Mouse (Mus musculus): ENCODE data around the gene Shc1. TPM values are rescaled to one million over a fixed set of nuclear protein-coding genes. Genes with fewer than 3 reads are reported as not detected.

Gene Shc1
- polyA plus RNA-seq, 1 experiment from 2014 or later, result 87.3 TPM

GRCm38 (mm10) chr3:89436176-89437113 lies 18.2 kb downstream of the Shc1 start, which contains the start of gene Pbxip1:
TSS of gene Pbxip1 (plus strand) at chr3:89436706.
- ATAC-seq, result peak; percentile 86
- H3K9me3 ChIP-seq, result no peaks in the 10 kb centered on the region
- peaks cover 17% of the 10 kb centered on the region for H3K36me3 ChIP-seq
- H3K27me3 ChIP-seq (replicated peaks), result no peaks in the 10 kb centered on the region
- 5% methylated on average over 16 of the region's 16 CpGs for WGBS
- peak within 1 kb of the TSS; percentile 65 for H3K27ac ChIP-seq
- peak within 1 kb of the TSS; percentile 53 for H3K4me3 ChIP-seq (replicated peaks)
- peak within 1 kb of the TSS; percentile 55 for H3K9ac ChIP-seq
- peaks cover 13% of the 10 kb centered on the region for H3K4me1 ChIP-seq (replicated peaks)
- peak within 1 kb of the TSS; percentile 64 for H3K4me2 ChIP-seq (replicated peaks)

GRCm38 (mm10) chr3:89437269-89437668 lies 19.0 kb downstream of the Shc1 start:
- H3K4me2 ChIP-seq (replicated peaks), result peak overlapping the region; percentile 64
- H3K4me3 ChIP-seq (replicated peaks), result peak overlapping the region; percentile 53
- WGBS, result 30% methylated on average over 5 of the region's 5 CpGs
- H3K9me3 ChIP-seq, result no peaks in the 10 kb centered on the region
- H3K9ac ChIP-seq, result peak overlapping the region; percentile 55
- no peaks in the 10 kb centered on the region for H3K27me3 ChIP-seq (replicated peaks)
- peak overlapping the region; percentile 65 for H3K27ac ChIP-seq
- H3K4me1 ChIP-seq (replicated peaks), result peaks cover 9% of the 10 kb centered on the region
- ATAC-seq, result peak; percentile 23; the same call in 1 of the 2 replicates
- H3K36me3 ChIP-seq, result peaks cover 16% of the 10 kb centered on the region

- peaks cover 4% of the 10 kb centered on the region; the same call in 1 of the 2 replicates for H3K36me3 ChIP-seq
- no peaks in the 10 kb centered on the region for H3K9me3 ChIP-seq
- no peak overlapping the region for H3K27ac ChIP-seq
- ATAC-seq, result no peak
- no peaks in the 10 kb centered on the region for H3K27me3 ChIP-seq (replicated peaks)
- no peak overlapping the region for H3K9ac ChIP-seq
- no peak overlapping the region for H3K4me3 ChIP-seq (replicated peaks)
- H3K4me1 ChIP-seq (replicated peaks), result peaks cover 7% of the 10 kb centered on the region
- WGBS, result 95% methylated on average over 2 of the region's 2 CpGs
- no peak overlapping the region for H3K4me2 ChIP-seq (replicated peaks)
Measured at GRCm38 (mm10) chr3:89440691-89441090, 22.4 kb downstream of the Shc1 start.

- Histone ChIP-seq H3K9ac (no peak overlapping the region), H3K36me3 (0 out of 2 replicates have a peak, but pooled peaks cover 18% of the 10 kb centered on the region), H3K9me3 (no peaks in the 10 kb centered on the region), H3K4me3 (replicated peaks) (no peak overlapping the region), H3K27ac (no peak overlapping the region), H3K4me2 (replicated peaks) (no peak overlapping the region), H3K4me1 (replicated peaks) (no peaks in the 10 kb centered on the region; the same call in 1 of the 2 replicates), H3K27me3 (replicated peaks) (no peaks in the 10 kb centered on the region)
- 58% methylated on average over 13 of the region's 13 CpGs for WGBS
- peak; percentile 57 for ATAC-seq
Measured at GRCm38 (mm10) chr3:89448720-89449537, 30.7 kb downstream of the Shc1 start.

- peak; percentile 73 for ATAC-seq
- H3K27me3 ChIP-seq (replicated peaks), result no peaks in the 10 kb centered on the region
- H3K4me2 ChIP-seq (replicated peaks), result no peak overlapping the region
- H3K27ac ChIP-seq, result no peak overlapping the region
- H3K4me1 ChIP-seq (replicated peaks), result no peaks in the 10 kb centered on the region; the same call in 1 of the 2 replicates
- H3K9ac ChIP-seq, result no peak overlapping the region
- WGBS, result 53% methylated on average over 7 of the region's 7 CpGs
- 0 out of 2 replicates have a peak, but pooled peaks cover 18% of the 10 kb centered on the region for H3K36me3 ChIP-seq
- H3K9me3 ChIP-seq, result no peaks in the 10 kb centered on the region
- no peak overlapping the region for H3K4me3 ChIP-seq (replicated peaks)
Measured at GRCm38 (mm10) chr3:89449541-89449940, 31.3 kb downstream of the Shc1 start.

- Histone ChIP-seq H3K27ac (no peak overlapping the region), H3K4me2 (replicated peaks) (no peak overlapping the region), H3K4me3 (replicated peaks) (no peak overlapping the region), H3K9me3 (no peaks in the 10 kb centered on the region), H3K27me3 (replicated peaks) (no peaks in the 10 kb centered on the region), H3K9ac (no peak overlapping the region), H3K36me3 (0 out of 2 replicates have a peak, but pooled peaks cover 4% of the 10 kb centered on the region), H3K4me1 (replicated peaks) (peaks cover 2% of the 10 kb centered on the region)
- WGBS, result 72% methylated on average over 1 of the region's 1 CpGs
- ATAC-seq, result no peak
Measured at GRCm38 (mm10) chr3:89451916-89452315, 33.7 kb downstream of the Shc1 start.

GRCm38 (mm10) chr3:89454401-89455177 lies 36.3 kb downstream of the Shc1 start, which contains the start of gene Pmvk:
TSS of gene Pmvk (plus strand) at chr3:89454541.
- ATAC-seq, result no peak
- peaks cover 9% of the 10 kb centered on the region for H3K4me1 ChIP-seq (replicated peaks)
- no peak within 1 kb of the TSS for H3K9ac ChIP-seq
- H3K36me3 ChIP-seq, result no peaks in the 10 kb centered on the region
- H3K27me3 ChIP-seq (replicated peaks), result no peaks in the 10 kb centered on the region
- H3K27ac ChIP-seq, result no peak within 1 kb of the TSS
- no peaks in the 10 kb centered on the region for H3K9me3 ChIP-seq
- no peak within 1 kb of the TSS for H3K4me3 ChIP-seq (replicated peaks)
- 56% methylated on average over 10 of the region's 10 CpGs for WGBS
- H3K4me2 ChIP-seq (replicated peaks), result no peak within 1 kb of the TSS

- Histone ChIP-seq H3K36me3 (no peaks in the 10 kb centered on the region), H3K9me3 (no peaks in the 10 kb centered on the region), H3K9ac (no peak overlapping the region), H3K27ac (no peak overlapping the region), H3K4me3 (replicated peaks) (no peak overlapping the region), H3K27me3 (replicated peaks) (no peaks in the 10 kb centered on the region), H3K4me2 (replicated peaks) (no peak overlapping the region), H3K4me1 (replicated peaks) (peaks cover 12% of the 10 kb centered on the region)
- WGBS, result 50% methylated on average over 1 of the region's 1 CpGs
- no peak for ATAC-seq
Measured at GRCm38 (mm10) chr3:89455786-89456285, 37.6 kb downstream of the Shc1 start.

- no peak overlapping the region for H3K9ac ChIP-seq
- peak; percentile 19; the same call in 1 of the 2 replicates for ATAC-seq
- no peaks in the 10 kb centered on the region for H3K9me3 ChIP-seq
- 42% methylated on average over 10 of the region's 10 CpGs for WGBS
- peaks cover 12% of the 10 kb centered on the region for H3K4me1 ChIP-seq (replicated peaks)
- no peak overlapping the region for H3K4me2 ChIP-seq (replicated peaks)
- H3K27me3 ChIP-seq (replicated peaks), result no peaks in the 10 kb centered on the region
- H3K36me3 ChIP-seq, result no peaks in the 10 kb centered on the region
- no peak overlapping the region for H3K4me3 ChIP-seq (replicated peaks)
- no peak overlapping the region for H3K27ac ChIP-seq
Measured at GRCm38 (mm10) chr3:89456726-89457665, 38.8 kb downstream of the Shc1 start.

- ATAC-seq, result peak; percentile 65
- Histone ChIP-seq H3K9me3 (no peaks in the 10 kb centered on the region), H3K36me3 (no peaks in the 10 kb centered on the region), H3K27ac (peak overlapping the region; percentile 37; the same call in 1 of the 2 replicates), H3K27me3 (replicated peaks) (no peaks in the 10 kb centered on the region), H3K4me1 (replicated peaks) (peaks cover 12% of the 10 kb centered on the region), H3K4me2 (replicated peaks) (peak overlapping the region; percentile 80), H3K9ac (no peak overlapping the region), H3K4me3 (replicated peaks) (peak overlapping the region; percentile 61)
- WGBS, result 47% methylated on average over 13 of the region's 13 CpGs
Measured at GRCm38 (mm10) chr3:89458372-89458964, 40.2 kb downstream of the Shc1 start.

Data from intestine, embryonic 15.5 days (tissue).